Mouse (Mus musculus) heart, postnatal 0 days (tissue): ENCODE measurements around the gene 1700023F06Rik. TPM values are rescaled to one million over a fixed set of nuclear protein-coding genes. Genes with fewer than 3 reads are reported as not detected.

ENCODE experiments used
- ATAC-seq: fragments of 200-750 bp; cut with Nextera tagmentation; 2 replicates; pipeline ENCODE4 v1.8.0; 2017; ENCODE audit warnings: low read depth, moderate number of reproducible peaks, moderate library complexity; ENCODE audit not compliant: insufficient read depth
- DNase-seq: peaks from one replicate; pipeline ENCODE4 v3.0.0-alpha.2; 2016; ENCODE audit warnings: low spot score
- H3K27ac ChIP-seq: fragments of 300-500 bp; sonication (generic); 2 replicates; pipeline ENCODE4 v1.5.1; 2014; ENCODE audit warnings: low read depth, mild to moderate bottlenecking
- H3K27me3 ChIP-seq: fragments of 300-500 bp; sonication (generic); 2 replicates; pipeline ENCODE4 v1.6.1; 2014; ENCODE audit warnings: low read length, mixed read lengths; ENCODE audit not compliant: control insufficient read depth, insufficient read depth
- H3K36me3 ChIP-seq: fragments of 300-500 bp; sonication (generic); replicated peaks from 2 replicates; pipeline ENCODE4 v1.6.1; 2014; ENCODE audit warnings: low read length, mixed read lengths; ENCODE audit not compliant: control insufficient read depth, insufficient read depth
- H3K4me1 ChIP-seq: fragments of 300-500 bp; sonication (generic); 2 replicates; pipeline ENCODE4 v1.6.1; 2014; ENCODE audit warnings: antibody characterized with exemption; ENCODE audit not compliant: control insufficient read depth, insufficient read depth
- H3K4me2 ChIP-seq: fragments of 300-500 bp; sonication (generic); 2 replicates; pipeline ENCODE4 v1.6.1; 2014; ENCODE audit warnings: low read depth, mild to moderate bottlenecking, low read length, moderate library complexity
- H3K4me3 ChIP-seq: fragments of 300-500 bp; sonication (generic); 2 replicates; pipeline ENCODE4 v1.5.1; 2014; ENCODE audit warnings: low read depth, low read length
- H3K9ac ChIP-seq: fragments of 300-500 bp; sonication (generic); replicated peaks from 2 replicates; pipeline ENCODE4 v1.6.1; 2014; ENCODE audit warnings: low read depth, low read length, mixed read lengths
- H3K9me3 ChIP-seq: fragments of 300-500 bp; sonication (generic); replicated peaks from 2 replicates; pipeline ENCODE4 v1.6.1; 2016; ENCODE audit warnings: low read length; ENCODE audit not compliant: control insufficient read depth
- CTCF ChIP-seq: IDR thresholded peaks from 2 replicates; pipeline ENCODE4 v1.5.1; 2016; ENCODE audit warnings: antibody characterized with exemption, control low read depth, low read depth
- EP300 ChIP-seq: IDR thresholded peaks from 2 replicates; pipeline ENCODE4 v1.6.1; 2016; ENCODE audit warnings: antibody characterized with exemption, low read depth
- WGBS: fragments of 180-500 bp; shearing (Covaris S2); extraction: QIAGEN DNeasy Blood & Tissue Kit; methylation state at CpG from one replicate; pipeline ENCODE4 v1.1.7; 2014; 5-methylcytosine and 5-hydroxymethylcytosine counted together
- polyA plus RNA-seq: library from polyadenylated mRNA; unstranded; fragments of >200 nt; fragmentation: Nextera tagmentation; extraction: Ambion mirVana; gene quantifications from 2 replicates; pipeline ENCODE4 v1.2.1, GENCODE M21; 2015
- total RNA-seq: library from RNA; depleted of rRNA; stranded (reverse); fragments of >200 nt; gene quantifications from 2 replicates; pipeline ENCODE4 v1.2.3, GENCODE M21; 2014; ENCODE audit warnings: low replicate concordance

Gene 1700023F06Rik
- total and polyA plus RNA-seq, 2 experiments from 2014 or later, result not detected

DNA sequence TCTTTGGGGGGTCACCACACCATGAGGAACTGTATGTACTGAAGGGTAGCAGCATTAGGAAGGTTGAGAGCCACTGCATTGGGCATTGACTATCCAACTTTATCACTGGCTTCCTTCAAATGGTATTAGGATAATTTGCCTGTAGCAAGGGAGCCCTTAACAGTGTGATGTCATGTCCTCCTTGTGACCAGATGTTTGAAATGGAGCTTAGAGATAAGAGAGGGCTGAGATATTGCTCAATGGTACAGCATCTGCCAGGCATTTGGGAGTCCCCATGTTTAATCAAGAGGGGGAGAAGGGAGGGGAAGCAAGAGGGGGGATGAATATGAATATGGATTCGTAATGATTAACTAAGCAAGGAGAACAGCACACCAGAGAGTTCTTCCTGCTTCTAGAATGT is 7.0 kb upstream of the 1700023F06Rik start:
- Histone ChIP-seq H3K27ac (no peak overlapping the region), H3K36me3 (peaks cover under 1% of the 10 kb centered on the region), H3K4me1 (peaks cover 3% of the 10 kb centered on the region; the same call in 1 of the 2 replicates), H3K9me3 (peaks cover 6% of the 10 kb centered on the region; the same call in 1 of the 2 replicates), H3K27me3 (no peaks in the 10 kb centered on the region), H3K4me2 (no peak overlapping the region), H3K9ac (no peak overlapping the region), H3K4me3 (no peak overlapping the region)
- no peak for ATAC-seq
- TF ChIP-seq EP300, result no peak
- TF ChIP-seq CTCF, result no peak
- no peak for DNase-seq
- 75% methylated on average over 1 of the region's 1 CpGs for WGBS

DNA sequence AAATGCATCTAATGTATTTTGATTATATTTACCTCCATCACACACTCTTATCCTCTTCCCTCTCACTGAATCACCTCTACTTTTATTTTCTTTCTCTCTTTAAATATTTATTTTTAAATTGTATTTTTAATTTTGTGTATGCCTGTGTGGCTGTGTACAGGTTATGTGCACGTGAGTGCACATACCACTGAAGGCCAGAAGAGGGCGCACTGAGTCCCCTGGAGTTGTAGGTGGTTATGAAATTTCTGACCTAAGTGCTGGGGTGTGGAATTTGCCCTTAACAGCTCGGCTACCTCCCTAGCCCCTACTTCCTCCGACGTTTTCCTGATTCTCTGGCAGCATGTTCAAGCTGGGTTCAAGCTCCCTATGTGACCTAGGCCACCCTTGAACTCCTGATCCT is 5.4 kb upstream of the 1700023F06Rik start:
- Histone ChIP-seq H3K27ac (no peak overlapping the region), H3K36me3 (no peaks in the 10 kb centered on the region), H3K9me3 (peaks cover 6% of the 10 kb centered on the region; the same call in 1 of the 2 replicates), H3K9ac (no peak overlapping the region), H3K27me3 (no peaks in the 10 kb centered on the region), H3K4me1 (peaks cover 3% of the 10 kb centered on the region; the same call in 1 of the 2 replicates), H3K4me2 (no peak overlapping the region), H3K4me3 (no peak overlapping the region)
- 84% methylated on average over 5 of the region's 5 CpGs for WGBS
- TF ChIP-seq CTCF (no peak), EP300 (no peak)
- ATAC-seq (no peak), DNase-seq (no peak)

DNA sequence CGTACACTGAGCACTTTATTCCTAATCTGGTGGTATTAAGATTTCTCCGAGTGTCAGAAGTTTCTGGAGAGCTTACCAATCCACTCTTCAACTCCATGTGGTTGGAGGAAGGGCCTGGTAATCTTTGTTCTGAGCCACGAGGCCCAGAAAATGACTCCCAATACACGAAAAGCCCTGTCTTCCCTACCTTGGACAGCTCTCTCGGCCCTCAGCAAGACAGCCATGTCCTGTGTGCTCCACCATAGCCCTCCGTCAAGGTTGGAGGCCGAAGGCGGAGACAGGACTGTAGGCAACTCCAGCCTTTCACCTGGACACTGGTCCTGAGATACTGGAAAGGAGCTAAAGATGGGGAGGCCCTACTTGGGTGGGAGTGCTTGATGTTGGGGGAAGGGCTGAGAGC is 1.9 kb upstream of the 1700023F06Rik start:
- H3K27me3 ChIP-seq, result no peaks in the 10 kb centered on the region; the same call in 1 of the 2 replicates
- ATAC-seq (no peak), DNase-seq (no peak)
- no peak overlapping the region for H3K4me2 ChIP-seq
- H3K4me3 ChIP-seq, result no peak overlapping the region
- TF ChIP-seq EP300, result no peak
- TF ChIP-seq CTCF, result no peak
- 51% methylated on average over 8 of the region's 8 CpGs for WGBS
- no peak overlapping the region for H3K27ac ChIP-seq
- H3K9ac ChIP-seq, result no peak overlapping the region
- no peaks in the 10 kb centered on the region for H3K36me3 ChIP-seq
- no peaks in the 10 kb centered on the region for H3K4me1 ChIP-seq
- peaks cover 6% of the 10 kb centered on the region; the same call in 1 of the 2 replicates for H3K9me3 ChIP-seq

DNA sequence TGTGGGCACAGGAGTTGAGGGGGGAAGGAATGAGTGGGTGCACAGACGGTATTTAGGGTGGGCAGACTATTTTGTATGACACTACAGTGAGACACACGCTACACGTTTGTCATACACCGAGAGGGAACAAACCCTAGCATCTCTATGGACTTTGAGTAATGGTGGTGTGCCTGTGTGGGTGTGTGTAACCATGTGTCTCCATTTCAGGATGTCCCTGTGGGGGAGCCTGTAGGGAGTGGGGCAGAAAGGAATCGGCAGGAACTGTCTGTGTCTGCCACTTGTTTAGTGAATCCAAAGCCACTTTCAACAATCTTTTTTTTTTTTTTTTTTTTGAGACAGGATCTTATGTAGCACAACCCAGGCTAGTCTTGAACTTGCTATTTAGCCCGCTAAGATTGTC is 2.2 kb downstream of the 1700023F06Rik start:
- no peak for ATAC-seq
- Histone ChIP-seq H3K4me1 (no peaks in the 10 kb centered on the region), H3K27me3 (no peaks in the 10 kb centered on the region; the same call in 1 of the 2 replicates), H3K9ac (no peak overlapping the region), H3K9me3 (no peaks in the 10 kb centered on the region), H3K36me3 (no peaks in the 10 kb centered on the region), H3K27ac (no peak overlapping the region), H3K4me2 (no peak overlapping the region), H3K4me3 (no peak overlapping the region)
- WGBS, result 86% methylated on average over 6 of the region's 6 CpGs
- no peak for TF ChIP-seq CTCF
- no peak for TF ChIP-seq EP300
- no peak for DNase-seq

DNA sequence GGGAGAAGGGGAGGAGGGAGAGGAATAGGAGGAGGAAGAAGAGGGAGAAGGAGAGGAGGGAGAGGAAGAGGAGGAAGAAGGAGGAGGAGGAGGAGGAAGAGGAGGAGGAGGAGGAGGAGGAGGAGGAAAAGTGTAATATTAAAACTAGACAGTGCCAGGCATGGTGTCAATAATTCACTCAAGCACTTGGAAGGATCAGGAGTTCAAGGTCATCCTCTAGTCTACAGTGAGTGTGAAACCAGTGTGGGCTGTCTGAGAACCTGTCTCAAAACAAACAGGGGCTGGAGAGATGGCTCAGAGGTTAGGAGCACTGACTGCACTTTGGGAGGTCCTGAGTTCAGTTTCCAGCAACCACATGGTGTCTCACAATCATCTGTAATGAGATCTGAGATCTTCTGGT is 6.0 kb downstream of the 1700023F06Rik start:
- no peak for DNase-seq
- no peak for ATAC-seq
- Histone ChIP-seq H3K4me1 (0 out of 2 replicates have a peak, but pooled peaks cover 10% of the 10 kb centered on the region), H3K27ac (no peak overlapping the region), H3K27me3 (peaks cover 30% of the 10 kb centered on the region), H3K4me2 (no peak overlapping the region), H3K9me3 (no peaks in the 10 kb centered on the region), H3K4me3 (no peak overlapping the region), H3K9ac (no peak overlapping the region), H3K36me3 (no peaks in the 10 kb centered on the region)
- TF ChIP-seq CTCF (no peak), EP300 (no peak)

DNA sequence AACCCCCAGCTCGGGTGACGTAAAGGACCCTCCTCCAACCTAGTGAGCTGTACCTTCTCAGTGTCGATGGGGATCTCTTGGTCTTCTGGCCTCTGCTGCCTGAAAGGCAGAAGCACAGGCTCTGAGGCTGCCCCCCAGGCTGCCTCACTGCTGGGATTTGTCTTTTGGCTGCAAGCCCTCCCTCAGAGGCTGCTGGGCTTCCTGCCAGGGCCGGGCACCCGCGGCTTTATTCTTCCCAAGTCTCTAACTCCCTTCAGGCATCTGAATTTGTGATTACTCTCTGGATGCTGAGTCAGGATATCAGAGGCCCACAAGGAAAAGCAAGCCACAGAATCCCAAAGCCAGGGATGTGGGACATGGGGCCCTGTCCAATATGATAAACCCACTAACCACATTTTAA is 6.7 kb downstream of the 1700023F06Rik start:
- Histone ChIP-seq H3K36me3 (no peaks in the 10 kb centered on the region), H3K9me3 (no peaks in the 10 kb centered on the region), H3K4me3 (no peak overlapping the region), H3K4me1 (0 out of 2 replicates have a peak, but pooled peaks cover 10% of the 10 kb centered on the region), H3K4me2 (no peak overlapping the region), H3K9ac (no peak overlapping the region), H3K27me3 (peaks cover 37% of the 10 kb centered on the region), H3K27ac (no peak overlapping the region)
- peak; percentile 55 for DNase-seq
- 17% methylated on average over 6 of the region's 6 CpGs for WGBS
- peak; percentile 61 for ATAC-seq
- TF ChIP-seq CTCF (no peak), EP300 (no peak)
